Mouse (Mus musculus): ENCODE results near the gene 2610318N02Rik. TPM values are rescaled to one million over a fixed set of nuclear protein-coding genes. Genes with fewer than 3 reads are reported as not detected.

Gene 2610318N02Rik
- polyA plus RNA-seq, 1 experiment from 2014 or later, result 13.2 TPM

DNA sequence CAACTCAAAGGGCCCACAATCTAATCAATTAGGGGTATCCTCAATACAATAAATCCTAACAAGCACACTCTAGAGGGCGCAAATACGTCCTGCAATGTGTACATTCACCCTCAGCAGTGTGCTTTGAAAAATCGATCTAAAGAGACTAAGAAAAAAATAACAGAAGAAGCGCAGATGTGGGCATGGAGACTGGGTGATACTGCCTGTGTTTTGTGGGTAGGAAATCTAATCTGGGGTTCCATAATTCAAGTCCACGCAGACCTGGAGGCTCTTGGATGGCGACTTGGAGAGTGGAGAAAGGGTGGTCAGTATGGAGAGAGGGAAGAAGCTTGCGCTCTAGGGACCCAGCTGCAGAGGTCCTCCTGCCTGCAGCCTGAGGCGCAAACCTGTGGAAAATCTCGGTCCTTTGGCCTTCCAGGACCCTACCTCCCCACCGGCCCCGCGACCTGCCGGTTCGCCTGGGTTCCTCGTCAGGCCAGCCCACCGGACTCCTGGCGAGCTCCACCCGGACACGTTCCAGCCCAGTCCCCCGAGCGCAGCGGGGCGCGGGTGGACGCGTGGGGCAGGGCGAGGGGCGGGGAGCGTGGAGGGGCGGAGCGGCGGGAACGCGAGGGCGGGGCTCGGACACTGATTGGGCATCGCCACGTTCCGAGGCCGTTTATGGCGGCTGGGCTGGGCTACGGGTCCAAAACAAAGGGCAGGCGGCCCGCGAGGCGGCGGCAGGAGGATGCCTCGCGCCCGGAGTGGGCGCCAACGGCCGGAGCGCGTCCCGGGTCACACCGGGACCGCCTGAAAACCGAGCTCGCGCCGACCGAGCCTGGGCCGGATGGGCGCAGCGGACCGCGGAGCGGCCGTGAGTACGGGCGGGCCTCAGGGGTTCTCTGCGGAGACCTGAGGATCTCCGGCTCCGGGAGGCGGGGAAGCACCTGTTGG, 55.2 kb downstream of the 2610318N02Rik start, which contains the start of gene Ypel1:
TSS of gene Ypel1 (plus strand) at position 186 of the 933 bp plus-strand sequence.
- Histone ChIP-seq H3K4me3 (peak within 1 kb of the TSS; percentile 89), H3K36me3 (no peaks in the 10 kb centered on the region), H3K4me1 (replicated peaks) (peaks cover 6% of the 10 kb centered on the region), H3K9me3 (replicated peaks) (no peaks in the 10 kb centered on the region), H3K9ac (peak within 1 kb of the TSS; percentile 83), H3K4me2 (peak within 1 kb of the TSS; percentile 97), H3K27ac (peak within 1 kb of the TSS; percentile 90), H3K27me3 (no peaks in the 10 kb centered on the region)
- peak; percentile 92 for ATAC-seq (replicated peaks; ENCODE audit: insufficient number of reproducible peaks, insufficient read depth, low FRiP score, low read depth)
- under 1% methylated on average over 76 of the region's 76 CpGs for WGBS

DNA sequence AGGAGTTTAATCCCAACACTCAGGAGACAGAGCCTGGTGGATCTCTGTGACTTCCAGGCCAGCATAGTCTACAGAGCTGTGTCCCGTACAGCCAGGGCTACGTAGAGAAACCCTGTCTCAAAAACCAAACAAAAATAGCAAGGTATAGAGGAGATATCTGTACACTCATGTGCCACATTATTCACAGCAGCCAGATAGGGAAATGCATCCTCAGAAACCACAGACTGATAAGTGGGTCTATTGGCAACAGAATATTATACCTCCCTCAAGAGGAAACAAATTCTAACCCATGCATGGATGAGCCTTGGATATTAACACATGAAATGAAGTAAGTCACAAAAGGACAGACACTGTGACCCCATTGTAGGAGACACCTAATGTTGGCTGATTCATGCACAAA, 57.4 kb downstream of the 2610318N02Rik start:
- Histone ChIP-seq H3K4me3 (no peak overlapping the region), H3K27ac (no peak overlapping the region), H3K9me3 (replicated peaks) (no peaks in the 10 kb centered on the region), H3K36me3 (no peaks in the 10 kb centered on the region), H3K9ac (no peak overlapping the region), H3K27me3 (no peaks in the 10 kb centered on the region), H3K4me1 (replicated peaks) (peaks cover 6% of the 10 kb centered on the region), H3K4me2 (no peak overlapping the region)
- WGBS, result 79% methylated on average over 2 of the region's 2 CpGs
- ATAC-seq (replicated peaks; ENCODE audit: insufficient number of reproducible peaks, insufficient read depth, low FRiP score, low read depth), result no peak

MicroRNA genes within 50 kb of the gene (microRNA counts, 519-probe panel; counts per million panel counts)
- microRNA mmu-miR-130b (3,463 counts per million, percentile 84 among the panel's probes with 10 or more counts), microRNA mmu-miR-301b (2,540 counts per million, percentile 53 among the panel's probes with 10 or more counts)

Small RNA genes lying within 50 kb of the gene (microRNA-seq; reads per million reads assigned to microRNA genes)
- gene Mir130b (3,711 reads per million, percentile 90 among the genes with 10 or more reads in this experiment), gene Mir301b (44.1 reads per million, percentile 40 among the genes with 10 or more reads in this experiment)

Other genes starting within 250 kb of the 2610318N02Rik start
- gene Ppm1f, start 228.7 kb downstream of the 2610318N02Rik start, polyA plus RNA-seq (2015; fragmentation: Nextera tagmentation; extraction: Ambion mirVana), result 23.4 and 28.8 TPM in 2 replicates
- 119 and 121 TPM in 2 replicates for gene Mapk1, start 141.8 kb downstream of the 2610318N02Rik start, polyA plus RNA-seq (2015; fragmentation: Nextera tagmentation; extraction: Ambion mirVana)
- 9.9 and 12.9 TPM in 2 replicates for gene Ypel1, start 55.5 kb downstream of the 2610318N02Rik start, polyA plus RNA-seq (2015; fragmentation: Nextera tagmentation; extraction: Ambion mirVana)
- 89.8 and 106 TPM in 2 replicates for gene Ppil2, start 13.9 kb downstream of the 2610318N02Rik start, polyA plus RNA-seq (2015; fragmentation: Nextera tagmentation; extraction: Ambion mirVana)
- gene Sdf2l1, start 7.2 kb upstream of the 2610318N02Rik start, polyA plus RNA-seq (2015; fragmentation: Nextera tagmentation; extraction: Ambion mirVana), result 41.7 and 58.8 TPM in 2 replicates
- gene Ydjc, start 19.5 kb upstream of the 2610318N02Rik start, polyA plus RNA-seq (2015; fragmentation: Nextera tagmentation; extraction: Ambion mirVana), result 4.5 and 6.6 TPM in 2 replicates
- gene Ccdc116, start 22.1 kb upstream of the 2610318N02Rik start, polyA plus RNA-seq (2015; fragmentation: Nextera tagmentation; extraction: Ambion mirVana), result 0.16 and 0.34 TPM in 2 replicates
- 255 and 264 TPM in 2 replicates for gene Ube2l3, start 77.5 kb upstream of the 2610318N02Rik start, polyA plus RNA-seq (2015; fragmentation: Nextera tagmentation; extraction: Ambion mirVana)
- gene Rimbp3, start 83.4 kb upstream of the 2610318N02Rik start, polyA plus RNA-seq (2015; fragmentation: Nextera tagmentation; extraction: Ambion mirVana), result 0.13 and 0.30 TPM in 2 replicates
- 3.2 and 4.0 TPM in 2 replicates for gene Hic2, start 108.4 kb upstream of the 2610318N02Rik start, polyA plus RNA-seq (2015; fragmentation: Nextera tagmentation; extraction: Ambion mirVana)
- gene Tmem191c, start 150.9 kb upstream of the 2610318N02Rik start, polyA plus RNA-seq (2015; fragmentation: Nextera tagmentation; extraction: Ambion mirVana), result 9.2 and 11.6 TPM in 2 replicates
- 0.35 and 1.9 TPM in 2 replicates for gene Serpind1, start 206.2 kb upstream of the 2610318N02Rik start, polyA plus RNA-seq (2015; fragmentation: Nextera tagmentation; extraction: Ambion mirVana)